Mouse (Mus musculus) megakaryocyte-erythroid progenitor cell, adult 5-6 weeks (primary cell): ENCODE data around the gene Unc5b. TPM values are rescaled to one million over a fixed set of nuclear protein-coding genes. Genes with fewer than 3 reads are reported as not detected.
"Not testable (repeated sequence)": the region's sequence is repeated elsewhere in the genome, so short reads cannot be mapped to it uniquely, and the experiment has no call there.

Experiments used
- ATAC-seq: replicated peaks from 2 replicates; pipeline ENCODE4 v1.8.0; 2016; ENCODE audit warnings: mild to moderate bottlenecking, inconsistent platforms; ENCODE audit not compliant: severe bottlenecking, poor library complexity, low FRiP score, low TSS enrichment
- total RNA-seq, 2 experiments: library from RNA; stranded (forward) in 1 of 2; stranded (reverse) in 1 of 2; fragments of 200-1000, 215-1000 nt in 1 of 2; fragments of >200 nt in 1 of 2; fragmentation: Nextera tagmentation in 1 of 2; gene quantifications; 2 replicates each; pipeline ENCODE4 v1.2.3; 2014 to 2017

The Unc5b gene
- total RNA-seq, 2 experiments from 2014 or later = not detected

GRCm38 (mm10) chr10:60770855-60771254 is 60.5 kb downstream of the Unc5b start:
- no peak for ATAC-seq

DNA sequence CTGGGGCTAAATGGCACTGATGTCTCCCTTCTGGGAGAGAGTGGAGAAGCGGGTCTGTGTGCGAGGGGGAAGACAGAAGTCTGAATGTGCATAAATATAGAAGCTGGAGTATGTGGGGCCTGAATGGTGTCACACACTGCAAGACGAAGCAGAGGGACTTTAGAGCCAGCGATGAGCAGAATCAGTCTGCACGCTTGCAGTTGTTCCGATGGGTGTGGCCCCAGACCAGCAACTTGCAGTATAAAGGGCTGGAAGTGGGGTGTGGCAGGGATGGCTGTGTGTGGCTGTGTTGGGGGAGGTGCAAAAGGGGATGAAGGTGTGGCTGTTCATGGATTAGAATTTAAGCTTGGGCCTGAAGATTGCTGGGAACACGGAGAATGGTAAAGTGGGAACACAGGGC is 62.8 kb downstream of the Unc5b start:
- ATAC-seq = no peak

- no peak for ATAC-seq
These were observed 64.0 kb downstream of the Unc5b start for GRCm38 (mm10) chr10:60767400-60767799.

GRCm38 (mm10) chr10:60762126-60762525 is 69.3 kb downstream of the Unc5b start:
- no peak for ATAC-seq

GRCm38 (mm10) chr10:60760377-60760776 is 71.0 kb downstream of the Unc5b start:
- ATAC-seq = peak; percentile 97

DNA sequence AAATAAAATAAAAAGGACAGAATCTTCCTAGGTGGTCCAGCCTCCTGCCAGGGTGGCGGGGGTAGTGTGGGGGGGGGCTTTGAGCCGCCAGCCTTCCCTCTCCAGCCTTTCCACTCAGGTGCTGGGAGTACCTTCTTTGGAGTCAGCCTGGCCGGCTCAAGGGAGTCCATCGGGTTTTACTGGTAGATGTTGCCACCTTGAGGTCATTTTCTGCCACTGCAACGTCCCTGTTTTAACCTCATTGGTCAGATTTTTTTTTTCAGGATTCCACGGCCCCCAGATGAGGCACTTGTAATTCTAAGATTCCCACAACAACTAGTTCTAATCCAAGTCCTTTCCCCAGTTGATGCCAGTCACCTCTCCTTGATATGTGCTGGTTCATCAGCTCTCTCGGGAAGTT is 74.4 kb downstream of the Unc5b start:
- no peak for ATAC-seq

DNA sequence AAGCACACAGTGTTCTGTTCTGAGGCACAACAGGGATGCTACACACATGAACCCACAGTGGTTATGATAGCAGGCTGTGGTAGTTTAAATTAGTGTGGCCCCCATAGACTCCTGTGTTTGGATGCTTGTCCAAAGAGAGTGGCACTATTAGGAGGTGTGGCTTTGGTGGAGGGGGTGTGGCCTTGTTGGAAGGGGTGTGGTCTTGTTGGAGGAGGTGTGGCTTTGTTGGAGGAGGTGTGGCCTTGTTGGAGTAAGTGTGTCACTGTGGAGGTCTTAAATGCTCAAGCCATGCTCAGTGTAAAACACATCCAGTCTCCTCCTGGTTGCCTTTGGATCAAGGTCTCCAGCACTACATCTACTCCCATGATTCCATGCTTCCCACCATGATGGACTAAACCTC is 75.2 kb downstream of the Unc5b start:
- ATAC-seq = no peak

GRCm38 (mm10) chr10:60753941-60754340 is 77.4 kb downstream of the Unc5b start:
- no peak for ATAC-seq

DNA sequence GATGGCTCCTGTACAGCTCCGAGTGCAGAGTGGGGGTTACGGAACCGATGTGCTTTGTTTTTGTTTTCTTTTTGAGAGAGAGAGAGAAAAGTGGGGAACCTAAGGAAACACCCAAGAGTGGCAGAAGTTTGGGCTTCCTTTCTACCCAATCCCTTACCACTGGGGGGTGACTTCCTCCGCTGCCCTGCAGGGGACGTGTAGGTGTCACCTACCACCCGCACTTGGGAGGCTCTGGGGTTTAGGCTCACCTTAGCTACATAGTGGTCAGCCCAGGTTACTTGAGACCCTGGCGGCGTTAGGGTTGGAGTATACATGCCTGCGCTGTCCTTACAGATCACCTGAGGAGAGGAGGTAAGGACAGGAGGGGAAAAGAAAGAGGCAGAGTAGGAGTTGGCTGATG is 78.1 kb downstream of the Unc5b start:
- no peak for ATAC-seq

GRCm38 (mm10) chr10:60752040-60753020 is 79.1 kb downstream of the Unc5b start, which contains the start of gene Slc29a3:
Gene Slc29a3 (minus strand): TSS chr10:60752794.
- ATAC-seq = peak; percentile 99

GRCm38 (mm10) chr10:60747667-60748212 is 83.6 kb downstream of the Unc5b start:
- no peak for ATAC-seq

GRCm38 (mm10) chr10:60746512-60746911 is 84.9 kb downstream of the Unc5b start:
- ATAC-seq = no peak

- no peak for ATAC-seq
These were observed 86.7 kb downstream of the Unc5b start for GRCm38 (mm10) chr10:60744543-60745290.

DNA sequence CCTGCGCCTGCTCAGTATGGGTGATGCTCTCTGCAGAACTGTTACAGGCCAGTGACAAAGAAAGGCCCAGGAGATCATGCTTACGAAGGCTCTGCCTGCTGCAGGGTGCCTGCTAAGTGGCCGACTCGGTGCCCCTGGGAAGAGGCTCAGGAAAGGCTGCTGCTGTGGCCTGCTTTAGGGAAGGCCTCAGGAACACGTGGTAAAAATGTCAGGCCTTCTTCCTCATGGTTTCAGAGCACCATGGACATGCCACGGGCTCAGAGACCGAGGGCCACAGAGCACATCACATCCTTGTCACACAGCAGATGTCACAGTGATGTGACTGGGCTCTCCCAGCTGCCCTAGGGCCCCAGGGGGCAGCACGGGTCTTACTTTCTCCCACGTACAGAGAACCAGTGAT is 87.7 kb downstream of the Unc5b start:
- no peak for ATAC-seq

GRCm38 (mm10) chr10:60742942-60743341 is 88.4 kb downstream of the Unc5b start:
- no peak for ATAC-seq

GRCm38 (mm10) chr10:60742296-60742695 is 89.1 kb downstream of the Unc5b start:
- not testable (repeated sequence) for ATAC-seq

DNA sequence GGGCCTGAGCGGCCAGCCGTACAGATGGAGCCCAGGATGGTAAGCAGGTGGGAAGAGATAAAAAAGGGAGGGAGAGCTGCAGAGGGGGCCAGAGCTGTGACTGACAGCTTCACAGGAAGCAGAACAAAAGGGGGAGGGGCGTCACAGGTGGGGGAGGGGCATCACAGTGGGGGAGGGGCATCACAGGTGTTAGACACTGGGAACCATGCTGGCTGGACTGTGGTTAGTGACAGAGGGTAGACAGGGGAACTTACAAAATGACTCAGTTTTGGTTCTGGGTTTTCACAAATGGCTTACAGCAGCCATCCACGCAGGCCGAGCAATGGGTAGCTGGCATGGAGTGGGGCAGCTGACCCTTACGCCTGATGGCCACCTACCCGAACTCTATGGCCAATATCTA is 89.9 kb downstream of the Unc5b start:
- no peak for ATAC-seq

DNA sequence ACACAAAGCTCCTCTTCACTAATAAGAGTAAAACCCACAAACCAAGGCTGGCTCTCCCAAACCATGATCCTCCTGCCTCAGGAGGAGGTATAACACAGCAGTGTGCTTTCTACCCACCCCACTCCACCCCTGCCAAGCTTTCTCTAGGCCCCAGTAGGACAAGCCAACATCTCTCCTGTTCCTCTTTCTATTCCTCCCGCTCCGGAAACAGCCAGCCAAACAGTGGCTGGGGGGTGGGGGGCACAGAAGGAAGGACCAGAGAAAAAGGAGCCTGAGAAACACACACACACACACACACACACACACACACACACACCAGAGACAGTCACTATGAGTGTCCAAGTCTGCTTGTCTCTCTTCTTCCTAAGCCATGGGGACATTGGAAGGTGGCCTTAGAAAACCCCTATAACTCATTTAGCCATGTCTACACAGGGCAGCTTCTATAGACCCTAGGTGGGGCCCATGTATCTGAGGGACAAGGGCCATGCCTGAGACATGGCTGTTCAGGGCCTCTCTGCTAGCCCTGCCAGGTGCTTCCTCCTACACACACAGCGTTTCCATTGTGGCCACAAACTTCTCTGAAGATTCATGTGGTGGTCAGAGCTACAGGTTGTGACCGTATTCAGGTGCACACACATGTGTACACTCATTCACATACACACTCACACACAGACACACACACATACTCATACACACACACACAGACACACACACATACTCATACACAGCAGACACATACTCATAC is 91.6 kb downstream of the Unc5b start:
- no peak for ATAC-seq

DNA sequence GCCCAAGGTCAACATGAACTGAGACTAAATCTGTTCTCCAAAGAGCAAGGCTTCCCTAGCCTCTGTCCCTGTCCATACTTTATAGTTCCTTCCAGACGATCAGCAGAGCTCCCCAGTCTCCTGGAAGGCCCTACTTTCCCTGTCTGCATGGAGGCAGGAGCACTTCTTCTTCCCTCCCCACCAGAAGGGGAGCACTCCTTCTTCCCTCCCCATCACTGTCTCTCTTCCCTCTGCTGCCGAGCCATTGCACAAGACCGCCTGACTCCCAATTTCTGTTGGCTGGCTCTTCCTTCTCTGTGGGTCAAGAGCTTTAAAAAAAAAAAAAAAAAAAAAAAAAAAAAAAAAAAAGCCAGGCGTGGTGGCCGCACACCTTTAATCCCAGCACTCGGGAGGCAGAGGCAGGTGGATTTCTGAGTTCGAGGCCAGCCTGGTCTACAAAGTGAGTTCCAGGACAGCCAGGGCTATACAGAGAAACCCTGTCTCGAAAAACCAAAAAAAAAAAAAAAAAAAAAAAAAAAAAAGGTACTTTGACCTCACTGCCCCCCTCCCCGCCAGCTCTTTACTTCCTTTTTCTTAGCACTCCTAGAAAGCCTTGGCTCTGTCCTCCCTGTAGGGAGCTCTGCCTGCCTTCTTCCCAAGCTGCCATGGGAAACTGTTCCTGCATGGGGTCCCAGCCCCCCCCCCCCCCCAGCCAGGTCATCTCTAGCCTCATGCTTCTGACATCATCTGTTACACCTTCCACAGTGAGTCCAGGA is 93.3 kb downstream of the Unc5b start:
- no peak for ATAC-seq
